Mouse (Mus musculus) bone marrow, adult 2 months (tissue): ENCODE measurements around the gene Lbh. TPM values are rescaled to one million over a fixed set of nuclear protein-coding genes. Genes with fewer than 3 reads are reported as not detected.
A peak's percentile ranks its signal among the peaks of the same experiment; 100 is the strongest.

ENCODE experiments used
- H3K27ac ChIP-seq: fragments of 200-500 bp; 2 replicates; pipeline ENCODE4 v1.5.1; 2012; ENCODE audit warnings: low read depth, mild to moderate bottlenecking, control low read depth, inconsistent platforms, low read length; ENCODE audit not compliant: control insufficient read depth, poor library complexity, insufficient read depth
- H3K4me1 ChIP-seq: fragments of 200-500 bp; 2 replicates; pipeline ENCODE4 v1.6.1; 2011; ENCODE audit warnings: low read length; ENCODE audit not compliant: control insufficient read depth, insufficient read depth
- H3K4me3 ChIP-seq: fragments of 200-500 bp; replicated peaks from 2 replicates; pipeline ENCODE3; 2011; ENCODE audit warnings: mild to moderate bottlenecking, low read depth, low read length, control low read depth; ENCODE audit not compliant: control insufficient read depth
- CTCF ChIP-seq: fragments of 200-500 bp; IDR thresholded peaks from 2 replicates; pipeline ENCODE4 v1.5.1; 2011; ENCODE audit warnings: low read length, control low read depth; ENCODE audit not compliant: control insufficient read depth, insufficient read depth
- POLR2A ChIP-seq: fragments of 200-500 bp; IDR thresholded peaks from 2 replicates; pipeline ENCODE4 v1.6.1; 2011; ENCODE audit warnings: low read depth, mild to moderate bottlenecking, control low read depth, low read length, borderline replicate concordance; ENCODE audit not compliant: control insufficient read depth
- WGBS: fragments of 180-500 bp; shearing (Covaris S2); methylation state at CpG from one replicate; pipeline ENCODE4 v1.1.7; 2018; 5-methylcytosine and 5-hydroxymethylcytosine counted together
- polyA plus RNA-seq: library from polyadenylated mRNA; stranded (reverse); fragments of >200 nt; gene quantifications from 2 replicates; pipeline ENCODE4 v1.2.4, GENCODE M21; 2011; ENCODE audit warnings: low replicate concordance; ENCODE audit not compliant: missing spikeins, insufficient read depth, insufficient read length

The Lbh gene
- polyA plus RNA-seq, 1 experiment: 31.8 TPM

DNA sequence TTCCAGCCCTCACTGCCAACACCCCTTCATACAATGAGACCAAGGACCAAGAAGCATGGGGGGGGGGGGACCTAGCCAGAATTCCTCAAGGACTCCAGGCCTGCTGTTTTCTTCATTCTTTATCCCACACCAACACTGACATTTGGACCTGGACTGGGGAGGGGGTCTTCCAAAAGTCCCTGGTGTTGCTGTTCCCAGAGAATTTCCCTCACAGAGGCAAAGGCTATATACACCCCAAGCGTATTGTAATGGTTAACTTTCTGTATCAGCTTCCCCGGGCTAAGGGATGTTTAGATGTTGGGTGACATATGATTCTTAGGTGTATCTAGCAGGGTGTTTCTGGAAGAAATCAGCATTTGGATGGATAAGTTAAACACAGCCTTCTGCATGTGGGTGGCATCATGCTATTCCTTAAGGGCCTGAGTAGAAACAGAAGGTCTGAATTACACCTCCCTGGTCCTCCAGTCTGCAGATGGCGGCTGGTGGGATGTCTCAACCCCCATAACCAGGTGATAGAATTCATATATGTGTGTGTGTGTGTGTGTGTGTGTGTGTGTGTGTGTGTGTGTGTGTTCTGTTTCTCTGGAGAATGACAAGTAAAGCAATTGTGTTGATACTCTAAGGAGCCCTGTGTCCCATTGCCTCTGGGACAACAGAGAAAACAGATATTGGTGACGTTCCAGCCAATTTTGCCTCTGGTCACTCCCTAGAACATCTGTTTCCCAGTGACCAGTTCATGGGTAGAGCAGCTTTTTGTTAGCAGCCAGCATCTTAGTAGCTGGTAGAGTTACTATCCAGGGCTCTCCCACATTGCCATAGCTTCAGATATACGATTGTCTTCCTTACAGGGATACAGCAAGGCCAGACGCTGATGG lies 35.9 kb downstream of the Lbh start:
- Histone ChIP-seq H3K4me1 (peaks cover 1% of the 10 kb centered on the region), H3K27ac (no peak overlapping the region), H3K4me3 (no peak overlapping the region)
- TF ChIP-seq CTCF (no peak), POLR2A (no peak)
- 78% methylated on average over 6 of the region's 6 CpGs for WGBS

- no peak for TF ChIP-seq POLR2A
- TF ChIP-seq CTCF: no peak
- H3K27ac ChIP-seq: no peak overlapping the region
- no peak overlapping the region for H3K4me3 ChIP-seq
- peaks cover 2% of the 10 kb centered on the region for H3K4me1 ChIP-seq
- WGBS: 52% methylated on average over 2 of the region's 2 CpGs
Measured at GRCm38 (mm10) chr17:72955534-72955933, 37.4 kb downstream of the Lbh start.

DNA sequence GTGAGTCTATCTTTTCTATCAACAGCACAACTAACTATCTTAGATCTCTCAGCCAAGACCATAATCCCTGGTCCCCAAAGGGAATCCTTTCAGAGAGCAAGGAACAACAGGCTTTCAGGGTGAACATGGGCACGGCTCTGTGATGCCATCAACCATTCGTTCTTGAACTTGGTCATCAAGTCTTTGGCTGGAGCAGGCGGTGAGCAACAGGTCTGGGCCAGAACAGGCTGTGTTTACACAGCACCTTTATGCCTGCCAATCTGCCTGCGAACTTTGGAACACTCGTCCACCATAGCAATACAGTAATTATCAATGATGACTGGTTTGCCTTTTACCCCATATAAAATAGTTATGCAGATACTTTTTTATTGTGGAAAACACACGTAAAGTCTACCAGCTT lies 38.9 kb downstream of the Lbh start:
- H3K4me1 ChIP-seq: peaks cover 8% of the 10 kb centered on the region
- no peak overlapping the region for H3K27ac ChIP-seq
- 86% methylated on average over 6 of the region's 6 CpGs for WGBS
- no peak overlapping the region for H3K4me3 ChIP-seq
- no peak for TF ChIP-seq POLR2A
- no peak for TF ChIP-seq CTCF

DNA sequence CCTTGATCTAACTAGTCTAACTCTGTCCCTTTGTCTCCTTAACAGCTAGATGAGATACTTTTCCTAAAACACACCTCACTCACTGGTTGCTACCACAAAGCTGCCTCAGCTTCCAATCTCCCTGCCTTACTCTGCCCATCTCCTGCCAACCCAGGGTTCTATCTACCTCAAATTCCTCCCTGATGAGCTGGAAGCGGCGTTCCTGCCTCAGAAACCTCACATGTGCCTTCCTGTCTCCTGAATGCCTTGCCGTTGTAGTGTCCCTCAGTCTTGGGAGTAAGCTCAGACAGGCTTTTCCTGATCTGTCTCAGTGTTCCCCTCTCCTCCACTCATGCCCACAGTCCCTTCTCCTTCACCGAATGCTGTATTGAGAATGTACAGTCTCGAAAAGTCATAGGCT lies 40.8 kb downstream of the Lbh start:
- TF ChIP-seq CTCF (no peak), POLR2A (no peak)
- Histone ChIP-seq H3K27ac (no peak overlapping the region), H3K4me1 (peaks cover 11% of the 10 kb centered on the region), H3K4me3 (no peak overlapping the region)
- WGBS: 82% methylated on average over 5 of the region's 5 CpGs

- no peak for TF ChIP-seq POLR2A
- TF ChIP-seq CTCF: no peak
- WGBS: 74% methylated on average over 5 of the region's 5 CpGs
- Histone ChIP-seq H3K27ac (no peak overlapping the region), H3K4me3 (no peak overlapping the region), H3K4me1 (peaks cover 11% of the 10 kb centered on the region)
Measured at GRCm38 (mm10) chr17:72959497-72960039, 41.5 kb downstream of the Lbh start.

DNA sequence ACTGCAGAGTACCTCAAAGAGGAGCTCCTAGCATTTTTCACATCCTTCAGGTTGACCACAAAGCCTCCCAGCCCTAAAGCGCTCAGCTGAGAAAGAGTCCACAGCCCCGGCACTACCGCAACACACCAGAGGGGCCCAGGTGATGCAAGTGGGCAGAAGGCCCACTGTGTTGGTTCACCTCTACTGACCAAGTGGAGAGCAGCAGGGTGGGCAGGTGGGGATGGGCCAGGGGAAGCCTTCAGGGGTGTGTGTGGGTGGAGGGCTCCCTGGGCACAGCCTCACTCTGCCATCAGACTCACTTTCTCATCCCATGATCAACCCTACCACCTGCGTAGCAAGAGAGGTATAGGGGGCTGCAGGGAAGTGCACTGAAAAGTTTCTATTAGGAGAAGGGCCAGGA lies 42.1 kb downstream of the Lbh start:
- no peak for TF ChIP-seq POLR2A
- no peak for TF ChIP-seq CTCF
- WGBS: 74% methylated on average over 4 of the region's 4 CpGs
- Histone ChIP-seq H3K4me1 (peaks cover 11% of the 10 kb centered on the region), H3K27ac (peak overlapping the region; percentile 62), H3K4me3 (no peak overlapping the region)

GRCm38 (mm10) chr17:72960873-72961272 lies 42.8 kb downstream of the Lbh start:
- whole genome bisulfite sequencing: 3% methylated on average over 2 of the region's 2 CpGs
- Histone ChIP-seq H3K4me3 (no peak overlapping the region), H3K4me1 (peaks cover 11% of the 10 kb centered on the region), H3K27ac (peak overlapping the region; percentile 62; the same call in 1 of the 2 replicates)
- TF ChIP-seq POLR2A (no peak), CTCF (no peak)

GRCm38 (mm10) chr17:72961953-72962630 lies 44.0 kb downstream of the Lbh start:
- no peak overlapping the region for H3K27ac ChIP-seq
- TF ChIP-seq CTCF (no peak), POLR2A (no peak)
- WGBS: 55% methylated on average over 8 of the region's 8 CpGs

More at GRCm38 (mm10) chr17:72961953-72962630, 44.0 kb downstream of the Lbh start:
- Histone ChIP-seq H3K4me3 (no peak overlapping the region), H3K4me1 (peaks cover 11% of the 10 kb centered on the region)
